Mouse (Mus musculus): ENCODE measurements around the gene Proca1.

GRCm38 (mm10) chr11:78167257-78167959 lies 25.8 kb upstream of the Proca1 start:
- TF ChIP-seq CTCF (IDR thresholded peaks at IDR 0.05; ENCODE audit: low read depth) (no peak), EP300 (IDR thresholded peaks at IDR 0.05; ENCODE audit: low read depth) (no peak)

All from heart, postnatal 0 days (tissue).